Mouse (Mus musculus): ENCODE measurements around the gene Rnase2b. TPM values are rescaled to one million over a fixed set of nuclear protein-coding genes. Genes with fewer than 3 reads are reported as not detected.

The Rnase2b gene
- polyA plus RNA-seq, 1 experiment: not detected

DNA sequence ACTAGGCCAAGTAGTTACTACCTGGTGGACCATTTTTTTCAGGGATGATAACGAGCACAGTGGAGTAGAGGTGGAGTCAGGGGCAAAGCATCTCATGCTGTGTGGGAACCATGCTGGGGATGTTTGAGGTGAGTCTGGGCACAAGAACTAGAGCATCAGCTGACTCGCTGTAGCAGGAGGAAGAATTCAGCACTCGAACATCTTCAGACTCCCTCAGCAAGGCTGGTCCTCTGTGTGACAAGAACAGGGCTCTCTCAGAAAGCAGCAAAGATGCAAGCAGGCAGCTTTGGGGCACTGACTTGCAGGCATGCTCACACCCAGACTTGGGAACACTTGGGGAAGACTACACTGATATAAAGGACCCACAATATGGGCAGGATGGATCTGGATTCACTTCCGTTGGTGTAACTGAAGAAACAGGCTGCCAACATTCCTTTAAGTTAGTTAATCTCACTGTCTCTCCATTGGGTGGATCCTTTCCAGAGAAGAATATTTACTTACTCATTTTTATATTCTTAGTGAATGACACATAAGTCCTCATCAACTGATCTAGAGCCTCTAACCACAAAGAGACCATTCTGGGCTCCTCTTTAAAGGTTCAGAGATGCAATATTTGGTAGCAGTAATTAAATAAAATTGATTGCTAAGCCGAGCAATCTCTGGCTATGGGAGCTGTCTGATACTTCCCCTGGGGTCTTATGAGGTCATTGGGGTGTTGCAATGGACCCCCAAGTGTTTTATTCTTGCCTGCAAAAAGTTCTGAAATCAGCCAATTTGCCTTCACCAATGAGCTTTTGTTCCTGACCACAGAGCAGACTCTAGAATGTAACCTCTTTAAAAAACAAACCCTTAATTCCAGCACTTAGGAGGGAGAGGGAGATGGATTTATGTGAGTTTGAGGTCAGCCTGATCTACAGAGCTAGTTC is 37.3 kb downstream of the Rnase2b start, which contains the start of gene Ang2:
Ang2 (minus strand) TSS at position 51 of the 926 bp plus-strand sequence.
- Histone ChIP-seq H3K4me1 (replicated peaks; ENCODE audit: control insufficient read depth, insufficient read depth, low read length) (no peaks in the 10 kb centered on the region), H3K27me3 (ENCODE audit: control insufficient read depth, insufficient read depth, low read length) (no peaks in the 10 kb centered on the region), H3K27ac (ENCODE audit: control insufficient read depth, insufficient read depth, low read length) (no peak within 1 kb of the TSS), H3K36me3 (ENCODE audit: control insufficient read depth, insufficient read depth, low read length) (no peaks in the 10 kb centered on the region), H3K4me3 (ENCODE audit: control insufficient read depth, insufficient read depth, low read length) (no peak within 1 kb of the TSS)
- no peak for DNase-seq
- 92% methylated on average over 5 of the region's 5 CpGs for WGBS
- TF ChIP-seq CTCF (IDR thresholded peaks at IDR 0.05; ENCODE audit: borderline replicate concordance, control insufficient read depth, extremely low read depth, insufficient read depth, low read length, poor library complexity) (no peak), POLR2A (IDR thresholded peaks at IDR 0.05; ENCODE audit: control insufficient read depth, extremely low read depth, insufficient read depth, low read length, poor library complexity) (no peak)

DNA sequence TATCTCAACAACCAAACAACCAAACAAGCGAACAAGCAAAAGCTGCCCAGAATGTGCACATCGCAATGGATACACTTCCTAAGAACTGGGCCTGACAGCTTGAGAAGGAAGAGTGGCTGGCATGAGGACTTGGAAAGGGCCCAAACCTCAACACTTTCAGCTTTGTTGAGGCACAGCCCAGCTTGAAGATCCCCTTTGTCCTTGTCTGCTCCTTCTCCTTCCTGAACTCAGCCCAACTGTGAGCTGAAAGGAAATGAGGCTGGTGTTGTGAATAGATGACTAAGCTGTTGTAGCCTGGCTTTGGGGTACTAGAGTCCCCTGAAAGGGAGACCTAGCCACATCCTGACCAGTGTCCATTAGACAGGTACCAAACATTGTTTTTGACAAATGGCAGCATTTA is 38.0 kb downstream of the Rnase2b start:
- H3K4me1 ChIP-seq (replicated peaks; ENCODE audit: control insufficient read depth, insufficient read depth, low read length): no peaks in the 10 kb centered on the region
- TF ChIP-seq CTCF (IDR thresholded peaks at IDR 0.05; ENCODE audit: borderline replicate concordance, control insufficient read depth, extremely low read depth, insufficient read depth, low read length, poor library complexity): no peak
- TF ChIP-seq POLR2A (IDR thresholded peaks at IDR 0.05; ENCODE audit: control insufficient read depth, extremely low read depth, insufficient read depth, low read length, poor library complexity): no peak
- H3K27ac ChIP-seq (ENCODE audit: control insufficient read depth, insufficient read depth, low read length): no peak overlapping the region
- H3K27me3 ChIP-seq (ENCODE audit: control insufficient read depth, insufficient read depth, low read length): no peaks in the 10 kb centered on the region
- H3K36me3 ChIP-seq (ENCODE audit: control insufficient read depth, insufficient read depth, low read length): no peaks in the 10 kb centered on the region
- no peak for DNase-seq
- WGBS: 79% methylated on average over 2 of the region's 2 CpGs
- no peak overlapping the region for H3K4me3 ChIP-seq (ENCODE audit: control insufficient read depth, insufficient read depth, low read length)

DNA sequence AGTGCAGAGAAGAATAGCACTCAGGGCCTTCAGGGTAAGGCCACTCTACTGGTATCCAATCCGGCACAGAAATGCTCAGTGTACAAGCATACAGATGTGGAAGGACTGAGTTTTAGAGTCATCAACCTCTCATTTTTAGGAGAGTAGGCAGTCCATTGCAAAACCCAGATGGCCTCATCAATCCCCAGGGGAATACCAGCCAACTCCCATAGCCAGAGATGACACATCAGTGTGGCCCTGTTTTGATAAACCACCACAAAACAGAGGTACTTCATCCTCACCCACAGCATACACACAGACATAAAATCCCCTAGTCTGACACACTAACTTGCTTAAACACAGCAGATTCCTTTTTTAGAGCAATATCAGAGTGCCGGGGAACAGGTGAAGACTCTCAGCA is 38.4 kb downstream of the Rnase2b start:
- Histone ChIP-seq H3K36me3 (ENCODE audit: control insufficient read depth, insufficient read depth, low read length) (no peaks in the 10 kb centered on the region), H3K4me1 (replicated peaks; ENCODE audit: control insufficient read depth, insufficient read depth, low read length) (no peaks in the 10 kb centered on the region), H3K4me3 (ENCODE audit: control insufficient read depth, insufficient read depth, low read length) (no peak overlapping the region), H3K27ac (ENCODE audit: control insufficient read depth, insufficient read depth, low read length) (no peak overlapping the region), H3K27me3 (ENCODE audit: control insufficient read depth, insufficient read depth, low read length) (no peaks in the 10 kb centered on the region)
- DNase-seq: no peak
- TF ChIP-seq CTCF (IDR thresholded peaks at IDR 0.05; ENCODE audit: borderline replicate concordance, control insufficient read depth, extremely low read depth, insufficient read depth, low read length, poor library complexity) (no peak), POLR2A (IDR thresholded peaks at IDR 0.05; ENCODE audit: control insufficient read depth, extremely low read depth, insufficient read depth, low read length, poor library complexity) (no peak)
- 100% methylated on average over 2 of the region's 2 CpGs for WGBS

DNA sequence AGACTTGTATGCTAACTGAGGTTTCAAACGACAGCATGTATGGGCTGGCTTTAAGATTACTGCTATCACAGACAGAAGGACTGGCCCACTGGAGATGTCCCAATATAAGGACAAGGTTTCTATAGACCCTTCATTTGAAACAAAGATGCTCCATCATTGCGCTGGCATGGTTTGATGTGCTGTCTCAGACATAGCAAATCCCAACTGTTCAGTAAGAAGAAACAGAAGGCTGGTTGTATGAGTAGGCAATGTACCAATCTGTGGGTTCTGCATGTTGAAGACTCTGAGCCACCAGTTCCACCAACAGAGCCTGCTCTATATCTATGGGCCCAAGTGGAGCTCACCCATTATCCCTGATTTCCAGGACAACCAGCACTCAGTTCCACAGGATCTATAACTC is 41.1 kb downstream of the Rnase2b start, which contains the start of gene Ear14:
Ear14 (plus strand) TSS at position 277 of the 400 bp plus-strand sequence.
- no peak within 1 kb of the TSS for H3K4me3 ChIP-seq (ENCODE audit: control insufficient read depth, insufficient read depth, low read length)
- no peaks in the 10 kb centered on the region for H3K4me1 ChIP-seq (replicated peaks; ENCODE audit: control insufficient read depth, insufficient read depth, low read length)
- no peak for TF ChIP-seq POLR2A (IDR thresholded peaks at IDR 0.05; ENCODE audit: control insufficient read depth, extremely low read depth, insufficient read depth, low read length, poor library complexity)
- WGBS: 95% methylated on average over 2 of the region's 2 CpGs
- no peak for DNase-seq
- no peaks in the 10 kb centered on the region for H3K36me3 ChIP-seq (ENCODE audit: control insufficient read depth, insufficient read depth, low read length)
- H3K27me3 ChIP-seq (ENCODE audit: control insufficient read depth, insufficient read depth, low read length): no peaks in the 10 kb centered on the region
- no peak within 1 kb of the TSS for H3K27ac ChIP-seq (ENCODE audit: control insufficient read depth, insufficient read depth, low read length)

Other genes starting within 250 kb of the Rnase2b start
- gene Osgep, start 237.4 kb upstream of the Rnase2b start, polyA plus RNA-seq (2012; rRNA removed): 131 and 143 TPM in 2 replicates
- gene Apex1, start 237.3 kb upstream of the Rnase2b start, polyA plus RNA-seq (2012; rRNA removed): 44.5 and 54.1 TPM in 2 replicates
- gene Pip4p1, start 231.4 kb upstream of the Rnase2b start, polyA plus RNA-seq (2012; rRNA removed): 90.8 and 93.2 TPM in 2 replicates
- gene Pnp, start 231.2 kb upstream of the Rnase2b start, polyA plus RNA-seq (2012; rRNA removed): 29.1 and 33.6 TPM in 2 replicates
- gene Gm49342, start 217.7 kb upstream of the Rnase2b start, polyA plus RNA-seq (2012; rRNA removed): 20.1 and 27.8 TPM in 2 replicates
- gene Pnp2, start 206.3 kb upstream of the Rnase2b start, polyA plus RNA-seq (2012; rRNA removed): 0.71 and 0.93 TPM in 2 replicates
- gene Rnase10, start 154.5 kb upstream of the Rnase2b start, polyA plus RNA-seq (2012; rRNA removed): 0.05 and 0.13 TPM in 2 replicates
- gene Rnase9, start 120.4 kb upstream of the Rnase2b start, polyA plus RNA-seq (2012; rRNA removed): not detected in 2 replicates
- gene Rnase11, start 112.1 kb upstream of the Rnase2b start, polyA plus RNA-seq (2012; rRNA removed): not detected in 2 replicates
- 0.31 and 0.49 TPM in 2 replicates for gene Rnase12, start 104.6 kb upstream of the Rnase2b start, polyA plus RNA-seq (2012; rRNA removed)
- 0.11 TPM in 1 of 2 replicates, not detected in the other for gene Olfr750, start 87.8 kb upstream of the Rnase2b start, polyA plus RNA-seq (2012; rRNA removed)
- gene Rnase4, start 71.2 kb upstream of the Rnase2b start, polyA plus RNA-seq (2012; rRNA removed): 33.2 and 52.1 TPM in 2 replicates
- 5.3 and 7.5 TPM in 2 replicates for gene Ang, start 71.1 kb upstream of the Rnase2b start, polyA plus RNA-seq (2012; rRNA removed)
- not detected in 2 replicates for gene Eddm3b, start 47.8 kb upstream of the Rnase2b start, polyA plus RNA-seq (2012; rRNA removed)
- 14.2 and 19.1 TPM in 2 replicates for gene Rnase6, start 38.4 kb upstream of the Rnase2b start, polyA plus RNA-seq (2012; rRNA removed)
- gene Rnase1, start 15.5 kb upstream of the Rnase2b start, polyA plus RNA-seq (2012; rRNA removed): 5.2 and 6.4 TPM in 2 replicates
- 0.20 and 0.45 TPM in 2 replicates for gene Ang2, start 36.9 kb downstream of the Rnase2b start, polyA plus RNA-seq (2012; rRNA removed)
- gene Ear14, start 41.1 kb downstream of the Rnase2b start, polyA plus RNA-seq (2012; rRNA removed): not detected in 2 replicates
- gene Rnase2a, start 93.9 kb downstream of the Rnase2b start, polyA plus RNA-seq (2012; rRNA removed): 1.1 and 1.8 TPM in 2 replicates
- gene Gm7247, start 199.5 kb downstream of the Rnase2b start, polyA plus RNA-seq (2012; rRNA removed): not detected in 2 replicates
- gene Vmn2r88, start 248.6 kb downstream of the Rnase2b start, polyA plus RNA-seq (2012; rRNA removed): not detected in 2 replicates